Mouse (Mus musculus): ENCODE results near the gene Zbtb38.

Gene Zbtb38

DNA sequence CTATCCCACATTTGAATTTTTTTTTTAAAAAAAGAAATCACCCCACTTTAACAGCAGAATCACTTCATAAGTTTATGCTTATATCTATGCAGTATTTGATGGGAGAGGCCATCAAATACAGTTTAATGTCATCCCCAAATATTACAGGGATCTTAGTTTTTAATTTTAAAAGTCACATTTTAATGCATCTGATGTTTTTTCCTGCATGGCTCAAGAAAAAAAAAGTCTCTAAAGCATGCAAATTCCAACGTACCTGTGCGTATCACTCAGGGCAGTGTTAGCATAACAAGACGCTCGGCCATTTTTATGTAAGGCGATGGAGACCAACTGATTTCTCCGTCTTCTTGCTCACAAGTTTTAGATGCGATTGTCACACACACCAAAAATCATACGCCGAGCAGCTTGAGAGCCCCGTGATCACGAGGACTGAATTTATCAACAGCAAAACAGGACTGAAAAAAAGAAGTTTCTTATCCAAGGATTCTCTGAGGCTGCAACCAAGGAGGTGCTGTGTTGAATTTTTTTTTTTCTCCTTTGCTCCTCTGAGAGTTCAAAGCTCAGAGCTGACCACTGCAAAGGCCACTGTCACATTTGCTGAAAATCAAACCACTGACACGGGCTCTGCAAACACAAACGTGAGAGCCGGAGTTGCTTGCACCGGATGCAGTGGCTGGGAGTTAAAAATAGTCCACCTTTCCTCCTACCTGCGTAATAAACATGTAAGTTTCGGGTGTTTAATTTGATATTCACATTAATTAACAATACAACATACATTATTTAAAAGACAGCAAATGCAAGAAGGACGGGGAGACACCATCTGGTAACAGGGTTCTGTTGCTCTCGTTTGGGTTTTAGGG, 21.4 kb downstream of the Zbtb38 start:
- no peak for DNase-seq

GRCm38 (mm10) chr9:96730311-96730625, 22.4 kb downstream of the Zbtb38 start:
- DNase-seq, result no peak

DNA sequence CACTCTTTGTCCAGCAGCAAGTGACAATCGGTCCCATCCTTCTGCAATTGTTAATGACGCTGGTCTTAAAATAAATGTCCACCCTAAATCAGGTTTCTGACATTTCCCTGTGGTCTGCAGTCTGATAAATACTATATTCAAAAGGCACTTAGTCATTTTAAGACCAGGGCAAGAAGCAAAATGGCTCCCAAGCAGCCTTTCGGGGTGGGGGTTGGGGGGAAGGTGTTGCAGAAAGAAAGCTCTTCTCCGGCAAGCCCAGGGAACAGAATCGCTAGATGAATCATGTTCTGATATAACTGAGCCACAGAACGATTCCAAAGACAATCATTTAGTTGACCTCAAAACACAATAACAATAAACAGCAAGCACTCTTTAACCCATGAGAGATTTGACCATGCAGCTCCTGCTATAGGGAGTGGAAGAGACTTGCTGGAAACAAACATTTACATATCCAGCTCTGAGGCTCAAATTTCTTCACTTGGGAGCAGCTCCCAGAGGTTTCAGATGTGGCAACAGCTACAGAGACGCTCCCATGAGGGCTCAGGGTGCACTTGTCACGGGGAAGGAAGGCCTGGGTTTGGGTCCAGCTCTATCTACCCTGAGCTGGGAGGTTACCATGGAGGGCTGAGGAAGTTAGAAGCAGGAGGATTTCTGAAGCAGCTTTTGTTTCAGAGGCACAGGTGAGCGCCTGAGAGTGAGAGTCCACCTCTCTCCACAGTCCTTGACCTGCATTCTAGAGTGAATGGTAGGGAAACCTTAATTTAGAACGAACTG, 22.9 kb downstream of the Zbtb38 start:
- peak; percentile 54 for DNase-seq

DNA sequence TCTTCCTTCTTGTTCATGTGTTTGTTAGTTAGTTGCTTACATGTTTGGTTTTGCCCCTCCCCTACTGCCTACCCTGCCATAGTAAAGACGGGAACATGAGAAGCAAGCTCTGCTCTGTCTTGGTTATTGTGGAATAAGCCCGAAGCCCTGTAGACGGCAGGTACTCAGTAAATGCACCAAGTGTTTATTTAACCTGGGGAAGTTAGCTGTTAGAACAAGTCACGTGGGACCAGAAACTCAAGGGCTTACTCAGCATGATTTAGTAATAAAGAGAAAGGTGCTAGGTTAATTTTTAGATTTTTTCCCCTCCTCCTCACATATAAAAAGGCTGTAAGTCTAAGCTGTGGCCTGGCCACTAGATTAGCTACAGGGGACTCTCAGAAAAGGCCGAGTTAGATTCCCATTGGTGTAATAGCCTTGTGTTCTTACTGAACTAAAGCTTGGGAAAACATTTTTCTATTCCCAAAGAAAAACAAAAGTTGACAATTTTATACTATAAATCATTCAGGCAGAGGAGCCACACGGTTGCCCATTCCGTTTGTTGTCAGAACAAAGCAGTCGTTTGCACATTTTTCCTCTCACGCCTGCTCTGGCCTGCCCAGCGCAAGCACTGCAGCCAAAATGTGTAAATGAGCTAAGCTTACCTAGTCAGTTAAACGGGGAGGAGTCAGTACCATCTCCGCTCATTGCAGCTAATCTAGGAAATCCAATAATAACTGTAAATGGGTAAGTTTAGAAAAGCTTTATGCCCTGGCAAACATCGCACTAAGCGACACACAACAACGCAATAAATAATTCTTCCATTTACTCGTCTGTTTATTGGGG, 24.1 kb downstream of the Zbtb38 start:
- no peak for DNase-seq

GRCm38 (mm10) chr9:96727688-96728087, 24.9 kb downstream of the Zbtb38 start:
- DNase-seq, result no peak

- no peak for DNase-seq
Observed at GRCm38 (mm10) chr9:96726336-96727131, 26.1 kb downstream of the Zbtb38 start.

- no peak for DNase-seq
Observed at GRCm38 (mm10) chr9:96725582-96726320, 26.9 kb downstream of the Zbtb38 start.

DNA sequence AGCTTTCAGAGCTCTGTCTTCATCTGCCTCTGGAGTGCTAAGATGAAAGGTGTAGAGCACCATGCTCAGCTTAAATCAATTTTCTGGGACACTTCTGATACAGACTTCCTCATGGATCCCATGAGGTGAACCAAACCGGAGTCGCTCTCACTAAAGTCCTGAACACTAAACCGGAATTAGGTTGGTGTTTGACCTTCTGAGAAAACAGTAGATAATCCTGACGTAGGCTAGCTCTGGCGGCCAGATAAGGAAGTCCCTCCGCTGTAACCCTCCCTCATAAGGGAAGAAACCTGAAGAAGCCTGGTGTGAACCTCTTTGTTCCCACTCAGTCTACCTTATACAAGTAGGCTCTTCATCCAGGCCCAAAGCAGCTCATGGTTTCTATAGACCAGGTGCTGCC, 29.0 kb downstream of the Zbtb38 start:
- no peak for DNase-seq

DNA sequence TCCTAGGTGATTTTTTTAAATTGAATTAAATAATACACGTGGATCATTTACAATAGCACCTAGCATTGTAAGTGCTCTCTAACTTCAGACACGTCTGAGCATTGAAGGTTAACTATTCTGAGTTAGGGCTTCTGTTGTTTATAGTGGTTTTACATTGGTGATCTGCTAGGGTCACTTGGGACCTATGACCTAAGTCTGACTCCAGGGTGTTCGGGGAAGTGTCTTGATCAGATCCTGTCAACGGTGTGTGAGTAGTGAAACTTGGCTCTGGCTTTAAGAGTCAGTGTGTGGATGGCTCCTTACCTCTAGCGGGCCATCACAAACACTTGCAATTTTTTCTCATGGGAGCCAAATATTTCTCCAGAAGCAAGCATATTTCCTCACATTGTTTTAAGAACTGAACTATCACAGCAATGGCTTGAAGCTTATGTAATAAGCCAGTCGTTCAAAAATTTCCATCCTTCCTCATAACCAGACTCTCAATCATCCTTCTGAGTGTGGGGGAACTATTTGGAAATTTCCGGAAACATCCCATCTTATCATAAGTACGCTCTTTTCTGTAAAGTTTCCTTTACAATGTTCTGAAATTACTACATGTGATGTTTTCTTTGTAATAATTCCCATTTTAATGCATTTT, 31.4 kb downstream of the Zbtb38 start:
- no peak for DNase-seq

- no peak for DNase-seq
Observed at GRCm38 (mm10) chr9:96720510-96721162, 32.0 kb downstream of the Zbtb38 start.

GRCm38 (mm10) chr9:96719408-96720158, 33.0 kb downstream of the Zbtb38 start:
- peak; percentile 62 for DNase-seq

GRCm38 (mm10) chr9:96718888-96719287, 33.7 kb downstream of the Zbtb38 start:
- DNase-seq, result no peak

GRCm38 (mm10) chr9:96718402-96718798, 34.2 kb downstream of the Zbtb38 start:
- DNase-seq, result no peak

- DNase-seq, result no peak
Observed at GRCm38 (mm10) chr9:96717698-96718401, 34.8 kb downstream of the Zbtb38 start.

DNA sequence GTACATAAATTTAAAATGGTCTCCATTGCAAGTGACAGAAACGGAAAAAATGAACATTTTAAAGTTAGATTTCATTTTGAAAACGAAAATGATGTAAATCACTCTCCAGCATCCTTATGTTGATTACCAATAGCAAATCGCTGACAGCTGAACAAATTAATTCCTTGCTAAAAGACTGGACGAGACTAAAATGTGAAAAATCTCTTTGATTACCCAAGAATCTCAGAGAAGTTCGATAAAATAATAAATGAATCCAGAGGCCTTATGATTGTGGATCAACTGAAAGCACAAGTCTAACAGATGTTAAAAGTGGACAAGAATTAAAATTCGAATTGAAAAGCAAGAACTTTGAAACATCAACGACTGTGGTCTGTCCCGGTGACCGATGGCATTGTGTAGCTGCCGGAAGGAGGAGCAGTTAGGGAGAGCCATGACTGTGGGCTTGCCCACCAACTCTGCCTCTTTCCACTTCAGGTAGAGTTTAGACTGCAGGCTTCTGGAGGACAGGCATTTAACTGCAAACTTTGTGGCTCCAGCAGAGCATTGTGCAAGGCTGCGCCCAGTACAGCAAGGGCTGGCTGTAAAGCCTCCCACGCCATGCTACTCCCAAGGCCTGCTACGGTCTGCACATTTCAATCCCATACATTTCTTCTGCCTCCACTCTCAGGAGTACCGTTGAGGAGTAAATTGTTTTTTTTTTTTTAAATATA, 35.7 kb downstream of the Zbtb38 start:
- no peak for DNase-seq

GRCm38 (mm10) chr9:96716136-96716535, 36.5 kb downstream of the Zbtb38 start:
- DNase-seq, result no peak

- no peak for DNase-seq
Observed at GRCm38 (mm10) chr9:96715171-96715570, 37.5 kb downstream of the Zbtb38 start.

All from right cerebral cortex, adult 18-20 months (tissue).